Mouse (Mus musculus) liver, embryonic 14.5 days (tissue): ENCODE measurements around the gene Plekha5.

Experiments used
- CTCF ChIP-seq: IDR thresholded peaks from 2 replicates; pipeline ENCODE4 v1.5.1; 2016; ENCODE audit warnings: antibody characterized with exemption, low read depth, control low read depth
- EP300 ChIP-seq: IDR thresholded peaks from 2 replicates; pipeline ENCODE4 v1.6.1; 2016; ENCODE audit warnings: antibody characterized with exemption, low read depth

- TF ChIP-seq EP300: no peak
- TF ChIP-seq CTCF: no peak
These were observed 123.5 kb downstream of the Plekha5 start for GRCm38 (mm10) chr6:140547203-140547944.
